Mouse (Mus musculus) urinary bladder, postnatal 4 days (tissue): Measurements from ENCODE around the gene F8.

ENCODE experiments used
- DNase-seq, 2 experiments: peaks; one replicate each; pipeline ENCODE4 v3.0.0; 2021 to 2022; ENCODE audit warnings: low spot score in 2 of 2

Gene F8

GRCm38 (mm10) chrX:75138182-75138581 is 244.2 kb downstream of the F8 start:
- DNase-seq: no peak

GRCm38 (mm10) chrX:75137729-75138128 is 244.7 kb downstream of the F8 start:
- DNase-seq: no peak

- no peak for DNase-seq
Observed at GRCm38 (mm10) chrX:75136938-75137337, 245.5 kb downstream of the F8 start.

DNA sequence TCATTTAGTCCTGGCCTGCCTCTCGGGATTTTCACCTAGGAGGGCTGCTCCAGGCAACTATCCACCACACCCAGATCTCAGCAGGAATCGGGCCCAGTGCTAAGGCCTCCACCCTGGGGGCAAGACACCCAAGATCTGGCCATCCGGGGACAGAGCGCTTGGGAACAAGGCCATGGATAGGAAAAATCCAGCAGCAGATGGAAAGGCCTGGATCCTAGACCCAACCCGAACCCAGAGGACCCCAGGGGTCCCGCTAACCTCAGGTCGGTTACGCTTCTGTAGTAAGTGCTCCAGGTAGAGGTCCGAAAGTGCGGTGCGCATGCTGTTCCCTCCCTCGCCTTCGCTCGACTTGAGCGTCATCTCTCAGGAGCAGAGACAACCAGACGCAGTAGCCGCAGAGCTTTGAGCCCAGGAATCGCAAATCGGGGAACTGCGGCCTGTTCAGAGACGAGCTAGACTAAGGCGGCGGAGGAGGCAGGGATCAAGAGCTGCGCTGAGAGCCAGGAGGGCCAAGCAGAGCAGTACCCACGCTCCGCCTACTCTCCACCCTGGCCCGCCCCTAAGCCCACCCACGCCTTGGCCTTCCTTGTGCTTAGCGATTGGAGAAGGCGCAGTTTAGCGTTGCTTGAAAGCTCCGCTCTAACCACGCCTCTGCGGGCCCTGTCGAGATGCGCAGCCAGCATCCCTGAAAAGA is 251.8 kb downstream of the F8 start, which contains the start of gene Mpp1:
Mpp1 (minus strand) TSS at position 550 of the 694 bp plus-strand sequence.
- peak; percentile 67 to 81 for DNase-seq

DNA sequence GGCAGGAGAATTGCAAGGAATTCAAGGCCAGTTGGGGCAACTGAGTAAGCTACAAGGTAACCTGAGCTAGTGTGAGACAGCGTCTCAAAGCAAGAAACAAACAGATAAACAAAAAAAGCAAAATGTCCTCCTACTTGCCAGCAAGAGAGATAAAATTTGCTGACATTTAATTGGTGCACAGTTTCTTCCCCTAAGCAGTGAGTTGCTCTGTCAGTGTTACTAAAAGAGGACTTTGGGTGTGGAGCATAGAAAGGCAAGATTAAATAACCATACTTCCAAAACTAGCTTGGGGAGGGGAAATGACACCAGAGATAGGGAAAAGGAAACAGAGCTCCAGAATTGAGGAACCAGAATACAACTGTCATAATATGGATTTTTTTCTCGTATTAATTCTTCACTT is 252.9 kb downstream of the F8 start:
- DNase-seq: no peak

DNA sequence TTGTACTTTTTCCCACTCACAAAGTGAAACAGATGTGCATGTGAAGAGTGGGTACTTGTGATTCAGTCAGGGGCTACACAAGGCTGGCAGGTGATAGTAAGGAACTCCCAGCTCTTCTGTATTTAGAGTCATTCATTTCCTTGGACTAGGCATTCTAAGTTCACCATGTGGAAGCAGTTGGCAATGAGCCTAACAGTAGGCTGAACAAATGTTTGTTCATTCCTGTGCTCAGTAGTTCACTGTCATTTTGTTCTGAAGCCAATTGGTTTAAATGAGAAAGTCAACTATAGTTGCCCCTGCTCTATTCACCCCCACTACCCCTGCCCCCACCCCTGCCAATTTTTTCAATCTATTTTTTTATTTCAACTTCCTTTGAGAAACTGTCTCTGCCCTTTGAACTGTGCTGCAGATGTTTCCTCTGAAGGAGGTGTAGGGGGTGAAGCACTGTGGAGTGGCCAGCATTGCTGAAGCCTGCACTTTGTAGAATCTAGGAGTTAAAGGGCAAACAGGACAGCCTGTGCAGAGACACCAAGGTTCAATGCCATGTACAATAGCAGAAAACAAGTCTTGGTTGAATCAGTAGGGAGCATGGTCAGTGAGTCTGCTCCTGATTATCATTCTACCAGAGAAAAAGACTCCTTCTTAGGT is 254.0 kb downstream of the F8 start:
- no peak for DNase-seq

DNA sequence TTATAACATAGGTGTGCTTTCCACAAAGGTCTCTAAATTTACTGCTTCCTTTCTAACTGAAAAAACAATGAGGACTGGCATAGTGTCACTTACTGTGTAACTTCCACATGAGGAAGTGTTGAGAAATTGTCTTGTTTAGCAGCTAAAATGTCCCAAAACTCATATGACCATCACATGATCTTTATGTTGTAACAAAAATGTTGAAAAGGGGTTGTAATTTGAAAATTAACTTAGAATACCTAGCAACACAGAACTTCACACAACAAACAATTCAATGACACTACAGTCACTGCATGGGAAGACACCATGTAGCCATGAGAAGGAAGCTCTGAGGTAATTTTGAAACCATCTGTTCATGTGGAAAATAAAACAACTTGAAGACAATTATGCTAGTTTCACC is 255.5 kb downstream of the F8 start:
- DNase-seq: no peak

- no peak for DNase-seq
Observed at GRCm38 (mm10) chrX:75125606-75126005, 256.8 kb downstream of the F8 start.
